Mouse (Mus musculus) midbrain, embryonic 11.5 days (tissue): ENCODE measurements at regions not wholly inside any gene's neighbourhood (a gene's known extent, or its start where the extent isn't known, plus 50 kb on each side); places are given as distances from the start of the nearest gene placed in this dataset.
"Not testable (repeated sequence)": the region's sequence is repeated elsewhere in the genome, so short reads cannot be mapped to it uniquely, and the experiment has no call there.

Source experiments
- ATAC-seq: fragments of 200-750 bp; cut with Nextera tagmentation; 2 replicates; pipeline ENCODE4 v1.8.0; 2017; ENCODE audit warnings: moderate TSS enrichment, moderate library complexity; ENCODE audit not compliant: low FRiP score
- DNase-seq: peaks from one replicate; pipeline ENCODE4 v3.0.0; 2015; ENCODE audit warnings: low spot score; ENCODE audit errors: missing footprints
- H3K27ac ChIP-seq: fragments of 300-500 bp; sonication (generic); 2 replicates; pipeline ENCODE4 v1.5.1; 2014; ENCODE audit warnings: low read depth, low read length
- H3K27me3 ChIP-seq: fragments of 300-500 bp; sonication (generic); 2 replicates; pipeline ENCODE4 v1.6.1; 2014; ENCODE audit warnings: mild to moderate bottlenecking, low read length, moderate library complexity, mixed read lengths; ENCODE audit not compliant: control insufficient read depth, insufficient read depth
- H3K36me3 ChIP-seq: fragments of 300-500 bp; sonication (generic); 2 replicates; pipeline ENCODE4 v1.6.1; 2014; ENCODE audit warnings: mild to moderate bottlenecking, low read length, moderate library complexity, mixed read lengths; ENCODE audit not compliant: control insufficient read depth, insufficient read depth
- H3K4me1 ChIP-seq: fragments of 300-500 bp; sonication (generic); 2 replicates; pipeline ENCODE4 v1.6.1; 2014; ENCODE audit warnings: low read length; ENCODE audit not compliant: control insufficient read depth, insufficient read depth
- H3K4me2 ChIP-seq: fragments of 300-500 bp; sonication (generic); 2 replicates; pipeline ENCODE4 v1.6.1; 2014; ENCODE audit warnings: mild to moderate bottlenecking, moderate library complexity
- H3K4me3 ChIP-seq: fragments of 300-500 bp; sonication (generic); 2 replicates; pipeline ENCODE4 v1.5.1; 2014; ENCODE audit warnings: low read depth, low read length
- H3K9ac ChIP-seq: fragments of 300-500 bp; sonication (generic); 2 replicates; pipeline ENCODE4 v1.6.1; 2014; ENCODE audit warnings: low read length
- H3K9me3 ChIP-seq: fragments of 300-500 bp; sonication (generic); 2 replicates; pipeline ENCODE4 v1.6.1; 2016; ENCODE audit warnings: low read length; ENCODE audit not compliant: control insufficient read depth
- WGBS: fragments of 180-500 bp; shearing (Covaris S2); extraction: QIAGEN DNeasy Blood & Tissue Kit; methylation state at CpG from one replicate; pipeline ENCODE4 v1.1.7; 2014; 5-methylcytosine and 5-hydroxymethylcytosine counted together

DNA sequence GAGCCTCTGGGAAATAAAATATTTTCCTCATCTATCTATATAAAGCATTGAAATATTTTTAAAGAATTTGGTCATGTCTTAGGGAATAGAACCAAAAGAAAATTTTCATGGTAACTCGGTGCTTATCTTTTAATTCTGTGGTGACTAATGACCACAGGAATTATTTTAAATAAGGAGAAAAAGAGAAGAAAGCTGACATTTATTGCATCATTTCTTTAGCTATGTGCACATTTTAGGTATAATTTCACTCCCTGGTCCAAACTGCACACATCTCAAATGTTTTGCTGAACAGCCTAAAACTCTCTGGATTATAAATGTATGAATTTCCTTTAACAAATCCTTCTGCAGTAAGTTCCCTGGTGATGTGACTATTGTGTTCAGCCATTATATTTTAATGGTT, 237.7 kb downstream of the Htr7 start:
- H3K27ac ChIP-seq: no peak overlapping the region
- no peak overlapping the region for H3K4me2 ChIP-seq
- H3K36me3 ChIP-seq: no peaks in the 10 kb centered on the region
- H3K9me3 ChIP-seq: no peaks in the 10 kb centered on the region
- no peak overlapping the region for H3K9ac ChIP-seq
- no peak overlapping the region for H3K4me3 ChIP-seq
- no peaks in the 10 kb centered on the region for H3K4me1 ChIP-seq
- DNase-seq: no peak
- no peaks in the 10 kb centered on the region for H3K27me3 ChIP-seq
- ATAC-seq: no peak
- 87% methylated on average over 1 of the region's 1 CpGs for WGBS

DNA sequence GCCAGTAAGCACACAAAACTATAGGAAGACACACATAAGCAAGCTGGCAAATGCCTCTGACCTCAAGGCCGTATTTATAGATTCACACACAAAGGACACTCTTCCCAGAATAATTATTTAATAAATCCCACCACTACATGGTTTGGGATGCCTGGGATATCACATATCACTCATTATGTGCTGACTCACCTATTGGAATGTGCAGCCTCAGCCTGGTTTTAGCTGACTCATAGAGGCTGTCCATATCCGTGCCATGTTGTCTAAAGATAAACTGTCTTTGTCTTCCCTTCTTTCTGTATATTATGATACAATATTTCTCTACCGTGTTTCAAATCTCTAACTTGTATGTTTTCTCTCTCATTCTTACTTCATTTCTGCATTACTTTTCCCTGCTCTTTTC, 262.6 kb downstream of the Htr7 start:
- 89% methylated on average over 3 of the region's 3 CpGs for WGBS
- DNase-seq (no peak), ATAC-seq (no peak)
- Histone ChIP-seq H3K27me3 (no peaks in the 10 kb centered on the region), H3K9me3 (no peaks in the 10 kb centered on the region), H3K4me2 (no peak overlapping the region), H3K4me3 (no peak overlapping the region), H3K36me3 (no peaks in the 10 kb centered on the region), H3K27ac (no peak overlapping the region), H3K4me1 (no peaks in the 10 kb centered on the region), H3K9ac (no peak overlapping the region)

- DNase-seq (no peak), ATAC-seq (no peak)
- no peak overlapping the region for H3K27ac ChIP-seq
- WGBS: 88% methylated on average over 6 of the region's 6 CpGs
- H3K4me3 ChIP-seq: no peak overlapping the region
- no peak overlapping the region for H3K9ac ChIP-seq
- no peaks in the 10 kb centered on the region for H3K36me3 ChIP-seq
- no peaks in the 10 kb centered on the region for H3K27me3 ChIP-seq
- H3K4me1 ChIP-seq: no peaks in the 10 kb centered on the region
- no peak overlapping the region for H3K4me2 ChIP-seq
- H3K9me3 ChIP-seq: no peaks in the 10 kb centered on the region
These were observed 269.9 kb downstream of the Htr7 start for GRCm38 (mm10) chr19:35787246-35788021.

- not testable (repeated sequence) for DNase-seq, H3K27me3 ChIP-seq, H3K4me3 ChIP-seq, H3K4me2 ChIP-seq, H3K9me3 ChIP-seq, H3K27ac ChIP-seq, ATAC-seq, H3K36me3 ChIP-seq, H3K4me1 ChIP-seq, H3K9ac ChIP-seq
- WGBS: 90% methylated on average over 11 of the region's 11 CpGs
These were observed 295.6 kb downstream of the Htr7 start for GRCm38 (mm10) chr19:35761750-35762149.

DNA sequence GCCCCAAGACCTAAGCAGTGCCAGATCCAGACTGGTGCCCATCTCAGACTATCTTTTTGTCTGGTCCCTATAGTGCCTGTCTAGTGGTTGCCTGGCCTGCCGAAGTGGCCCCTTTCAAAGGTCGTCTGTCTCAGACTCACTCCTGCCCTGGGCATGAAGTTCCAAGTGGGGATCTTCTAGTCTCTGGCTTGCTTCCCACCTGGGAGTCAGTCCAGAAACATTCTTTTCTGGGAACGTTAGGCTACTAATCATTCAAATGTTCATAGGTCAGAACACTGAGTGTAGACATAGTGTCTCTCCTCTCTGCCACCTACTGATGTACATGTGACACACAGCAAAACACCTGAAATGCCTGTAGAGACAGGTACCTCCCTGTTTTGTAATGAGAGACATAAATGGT, 297.6 kb downstream of the Htr7 start:
- H3K4me2 ChIP-seq: no peak overlapping the region
- H3K4me1 ChIP-seq: no peaks in the 10 kb centered on the region
- no peaks in the 10 kb centered on the region for H3K27me3 ChIP-seq
- H3K36me3 ChIP-seq: no peaks in the 10 kb centered on the region
- 92% methylated on average over 3 of the region's 3 CpGs for WGBS
- no peak overlapping the region for H3K4me3 ChIP-seq
- no peak overlapping the region for H3K27ac ChIP-seq
- DNase-seq (no peak), ATAC-seq (no peak)
- no peaks in the 10 kb centered on the region for H3K9me3 ChIP-seq
- H3K9ac ChIP-seq: no peak overlapping the region

DNA sequence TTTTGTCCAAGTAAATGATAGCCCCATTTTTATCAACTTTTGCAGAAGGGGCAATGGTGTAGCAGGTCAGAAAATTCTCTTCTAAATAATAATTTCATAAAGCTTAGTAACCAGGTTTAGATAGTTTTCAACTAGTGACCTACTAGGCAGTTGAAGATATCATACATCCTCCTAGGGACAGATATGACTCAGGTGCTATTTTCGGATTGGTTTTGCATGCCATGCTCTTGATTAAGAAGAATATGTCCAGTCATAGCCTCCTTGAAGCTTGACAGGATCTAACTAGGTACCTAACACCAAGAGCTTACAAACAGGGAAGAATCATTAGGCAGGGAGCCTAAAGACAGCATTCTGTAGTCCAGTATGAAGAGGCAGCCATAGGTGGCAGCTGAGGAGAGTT, 301.8 kb downstream of the Htr7 start:
- Histone ChIP-seq H3K27ac (no peak overlapping the region), H3K4me2 (no peak overlapping the region), H3K36me3 (no peaks in the 10 kb centered on the region), H3K27me3 (no peaks in the 10 kb centered on the region), H3K4me1 (no peaks in the 10 kb centered on the region), H3K9me3 (no peaks in the 10 kb centered on the region), H3K9ac (no peak overlapping the region), H3K4me3 (no peak overlapping the region)
- ATAC-seq (no peak), DNase-seq (no peak)
- 86% methylated on average over 1 of the region's 1 CpGs for WGBS

DNA sequence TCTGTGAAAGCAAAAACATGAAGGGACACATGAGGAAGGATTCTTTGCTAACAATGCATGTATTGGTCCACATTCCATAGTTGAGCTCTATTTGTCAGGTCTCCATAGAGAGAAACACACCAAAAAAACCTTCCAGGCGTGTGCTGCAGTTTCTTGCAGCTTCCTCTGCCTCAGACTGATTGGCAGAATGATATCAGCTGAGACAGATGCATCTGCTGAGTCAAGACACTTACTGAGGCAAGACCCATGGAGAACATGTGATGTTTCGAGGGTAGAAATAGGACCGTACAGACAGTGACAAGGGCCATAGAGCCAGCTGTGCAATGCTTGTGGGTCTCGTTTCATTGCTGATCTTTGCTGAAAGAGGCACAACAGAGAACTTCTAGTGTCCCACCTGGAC, 321.6 kb downstream of the Htr7 start:
- DNase-seq: no peak
- Histone ChIP-seq H3K27ac (no peak overlapping the region), H3K4me2 (no peak overlapping the region), H3K4me1 (no peaks in the 10 kb centered on the region), H3K9me3 (no peaks in the 10 kb centered on the region), H3K4me3 (no peak overlapping the region), H3K27me3 (no peaks in the 10 kb centered on the region), H3K9ac (no peak overlapping the region), H3K36me3 (no peaks in the 10 kb centered on the region)
- WGBS: 82% methylated on average over 4 of the region's 4 CpGs
- no peak for ATAC-seq

DNA sequence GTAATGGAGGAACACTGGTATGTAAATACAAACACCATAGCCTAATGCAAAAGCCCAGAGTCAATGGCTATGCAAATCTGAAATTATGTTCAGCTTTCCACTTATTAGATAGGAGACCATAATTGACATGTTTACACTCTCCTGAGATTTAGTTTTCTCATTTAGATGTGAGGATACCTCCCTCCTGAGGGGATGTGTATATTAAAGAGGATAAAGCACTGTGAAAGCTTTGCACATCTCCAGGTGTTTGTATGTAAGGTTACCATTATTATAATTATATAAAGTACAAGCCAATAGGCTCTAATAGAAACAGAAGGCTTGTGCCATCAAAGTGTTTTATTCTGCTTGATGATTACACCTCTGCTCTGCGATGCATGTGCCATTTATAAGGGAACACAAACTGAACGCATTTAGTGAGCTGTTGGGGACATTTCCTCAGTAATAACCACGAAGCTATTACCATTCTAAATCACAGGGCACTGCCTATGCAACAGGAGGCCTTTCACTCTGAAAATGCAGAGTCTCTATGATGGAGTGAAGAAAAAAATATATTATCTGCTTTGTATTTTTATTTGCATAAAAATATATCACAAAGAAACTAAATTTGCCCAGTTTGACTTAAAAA, 328.8 kb downstream of the Htr7 start:
- Histone ChIP-seq H3K4me1 (no peaks in the 10 kb centered on the region), H3K36me3 (no peaks in the 10 kb centered on the region), H3K27me3 (no peaks in the 10 kb centered on the region), H3K4me3 (no peak overlapping the region), H3K27ac (no peak overlapping the region), H3K9ac (no peak overlapping the region), H3K4me2 (no peak overlapping the region), H3K9me3 (no peaks in the 10 kb centered on the region)
- 73% methylated on average over 3 of the region's 3 CpGs for WGBS
- ATAC-seq (no peak), DNase-seq (no peak)
